Mouse (Mus musculus) c-Kit-positive CD71-positive TER-119-negative erythroid progenitor cells, embryonic 14.5 days (primary cell): ENCODE data around the gene Kcnj2.

Source experiments
- DNase-seq: peaks from one replicate; pipeline ENCODE4 v3.0.0-alpha.2; 2013; ENCODE audit warnings: low read depth

The Kcnj2 gene

DNA sequence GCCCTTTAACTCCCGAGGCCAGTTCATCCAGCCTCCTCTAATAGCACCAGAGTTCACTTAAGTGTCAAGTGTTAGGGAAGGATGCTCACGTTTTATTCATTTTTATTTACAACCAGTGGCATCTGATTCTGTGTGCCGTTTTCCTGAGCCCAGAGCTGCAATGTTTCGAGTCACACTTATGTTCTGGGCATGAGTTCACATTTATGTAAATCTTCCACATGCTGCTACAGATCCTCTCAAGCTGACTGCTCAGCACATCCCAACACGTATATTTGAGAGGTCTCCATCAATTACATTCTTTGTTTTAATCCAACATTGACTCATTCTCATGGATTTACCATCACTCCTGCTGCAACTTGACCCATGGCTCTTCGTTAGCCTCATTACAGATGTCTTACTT lies 25.2 kb downstream of the Kcnj2 start:
- no peak for DNase-seq

DNA sequence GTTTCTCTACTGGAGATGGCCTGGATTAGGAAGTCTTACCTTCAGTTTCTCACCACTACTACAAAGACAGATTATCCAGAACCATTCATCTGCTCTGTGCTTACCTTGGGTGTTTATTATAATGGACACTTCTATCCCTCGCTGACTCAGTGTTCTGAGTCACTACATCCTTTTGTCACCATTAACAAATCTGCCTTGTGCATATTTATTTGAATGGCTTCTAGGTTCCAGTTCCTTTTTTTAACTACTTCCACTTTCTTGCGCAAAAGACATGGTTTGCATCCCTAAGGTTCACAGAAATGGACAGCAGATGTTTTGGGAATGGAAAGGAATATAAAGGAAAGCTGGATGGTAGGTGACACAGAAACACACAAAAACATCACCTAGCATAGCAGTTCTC lies 27.0 kb downstream of the Kcnj2 start:
- DNase-seq: no peak

DNA sequence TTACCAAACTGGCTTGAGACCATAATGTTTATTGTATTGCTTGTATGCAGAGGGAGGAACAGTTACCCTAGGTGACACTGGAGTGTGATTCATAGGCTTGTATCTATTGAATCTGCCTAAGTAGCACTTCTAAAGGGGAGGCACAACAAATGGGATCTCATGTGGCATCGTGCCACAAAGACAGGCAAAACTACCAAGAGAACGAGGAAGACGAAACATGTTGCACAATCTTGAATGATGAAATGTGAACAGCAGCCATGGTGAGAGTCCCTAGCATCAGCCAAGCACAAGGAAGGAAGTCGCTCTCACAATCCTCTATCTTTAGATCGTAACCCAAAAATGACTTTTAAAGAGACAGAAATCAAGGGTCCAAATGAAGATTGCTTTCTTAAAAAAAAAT lies 30.6 kb downstream of the Kcnj2 start:
- DNase-seq: no peak

DNA sequence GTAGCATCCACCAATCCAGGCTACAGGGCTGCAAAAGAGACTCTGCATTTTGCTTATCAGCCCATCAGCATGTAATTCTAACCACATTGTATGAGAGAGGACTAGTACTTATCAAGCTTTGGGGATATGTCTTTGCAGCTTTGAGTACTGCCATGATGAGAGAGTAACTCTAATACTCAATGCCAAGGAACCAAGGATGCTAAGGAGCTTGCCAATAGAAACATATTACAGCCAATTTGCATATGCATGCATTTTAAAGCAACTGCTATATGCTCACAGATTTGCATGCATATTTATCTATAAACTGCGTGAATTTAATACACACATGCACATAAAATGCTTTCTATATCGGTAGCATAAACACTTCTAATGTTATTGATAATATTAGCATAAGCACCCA lies 34.2 kb downstream of the Kcnj2 start:
- DNase-seq: no peak

DNA sequence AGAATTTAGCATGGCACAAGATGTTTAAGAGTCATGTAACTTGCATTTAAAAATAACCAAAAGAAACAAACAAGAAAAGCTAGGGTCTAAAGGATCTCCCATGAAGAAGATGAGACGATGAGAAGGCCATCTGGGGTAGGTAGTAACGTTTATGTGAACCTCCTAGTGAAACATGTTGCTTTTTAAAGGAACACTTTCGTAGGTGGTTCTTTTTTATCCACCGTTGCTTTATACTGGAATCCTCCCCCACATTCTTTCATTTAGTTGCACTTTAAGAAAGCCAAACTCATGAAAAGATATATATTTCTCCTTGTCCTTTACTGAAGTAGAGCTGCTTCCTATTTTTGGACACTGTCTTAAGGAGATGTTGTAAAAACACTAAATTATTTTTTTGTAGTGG lies 34.7 kb downstream of the Kcnj2 start:
- DNase-seq: no peak

DNA sequence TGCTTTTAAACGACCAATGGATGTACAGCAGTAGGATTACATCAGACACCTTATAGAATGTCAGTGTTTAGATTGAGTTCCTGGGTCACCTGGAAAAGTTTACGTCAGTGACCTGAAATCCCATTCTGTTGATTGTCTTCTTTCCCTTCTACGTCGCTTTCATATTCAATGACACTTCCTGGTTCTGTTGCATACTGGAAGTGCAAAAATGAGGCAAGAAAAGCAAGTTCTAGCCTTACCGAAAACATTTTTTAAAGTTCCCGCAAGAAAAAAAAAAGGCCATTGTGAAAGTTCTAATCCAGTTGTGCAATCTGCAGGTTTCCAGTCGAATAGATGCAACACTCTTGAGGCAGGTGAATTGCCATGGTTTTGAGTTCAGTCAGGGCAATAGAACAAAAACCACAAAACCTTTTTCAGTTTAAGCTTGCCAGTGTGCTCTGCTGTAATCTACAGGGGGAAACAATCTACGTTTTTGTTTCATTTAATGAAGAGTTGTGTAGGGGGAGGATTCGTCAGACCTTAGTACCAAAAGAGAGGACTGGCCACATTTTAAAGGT lies 35.7 kb downstream of the Kcnj2 start:
- DNase-seq: no peak

DNA sequence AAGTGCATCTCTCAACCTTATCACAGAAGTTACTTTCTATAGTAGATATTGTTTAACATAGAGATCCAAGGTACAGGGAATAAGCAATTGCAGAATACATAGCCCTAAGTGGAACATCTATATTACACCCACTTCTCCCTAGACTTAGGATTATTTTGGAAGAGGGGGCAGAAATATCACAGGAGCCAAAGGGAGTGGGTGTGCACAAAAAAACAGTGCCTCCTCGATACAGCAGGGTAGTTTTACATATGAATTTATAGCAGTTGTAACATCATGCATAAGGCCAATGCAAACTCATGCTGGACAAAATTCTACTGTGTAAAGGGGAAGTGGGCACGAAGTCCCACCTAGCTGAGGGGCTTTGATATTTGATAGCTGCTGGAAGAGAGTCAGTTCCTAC lies 38.5 kb downstream of the Kcnj2 start:
- DNase-seq: no peak

DNA sequence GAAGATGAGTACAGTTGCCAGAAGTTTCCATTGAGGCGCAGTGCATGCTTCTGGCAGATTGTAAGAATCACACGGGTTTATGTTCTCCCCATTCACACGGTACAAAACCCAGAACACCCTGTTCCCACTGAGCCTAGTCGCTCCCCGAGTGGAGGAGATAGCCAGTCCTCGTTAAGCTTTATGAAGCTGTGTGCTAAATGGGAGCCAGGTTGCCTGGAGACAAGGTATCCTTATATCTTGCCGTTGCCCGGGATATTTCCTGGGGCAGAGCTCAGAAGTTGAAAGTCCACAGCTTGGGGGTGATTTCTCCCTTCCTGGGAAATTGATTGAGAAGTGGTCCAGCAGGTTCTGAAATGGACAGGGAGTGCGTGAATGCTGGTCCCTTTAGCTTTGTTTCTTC lies 42.2 kb downstream of the Kcnj2 start:
- no peak for DNase-seq

DNA sequence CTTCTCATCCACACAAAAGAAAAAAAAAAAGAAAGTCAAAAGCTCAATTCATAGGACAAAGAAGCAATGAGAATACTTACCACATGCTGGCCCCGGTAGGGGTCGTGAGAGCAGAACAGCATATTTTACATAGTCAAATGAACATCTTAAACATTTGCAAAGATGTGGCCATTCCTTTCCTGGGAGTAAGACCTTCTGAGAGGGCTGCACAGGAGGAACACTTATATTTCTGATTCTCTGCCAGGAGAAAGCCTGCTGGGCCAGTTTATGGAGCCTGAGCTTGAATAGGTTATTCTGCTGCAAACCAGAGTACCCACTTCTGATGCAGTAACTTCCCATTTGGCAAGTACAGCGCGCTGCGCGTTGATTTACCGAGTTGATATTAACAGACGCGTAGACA lies 55.5 kb downstream of the Kcnj2 start:
- no peak for DNase-seq

DNA sequence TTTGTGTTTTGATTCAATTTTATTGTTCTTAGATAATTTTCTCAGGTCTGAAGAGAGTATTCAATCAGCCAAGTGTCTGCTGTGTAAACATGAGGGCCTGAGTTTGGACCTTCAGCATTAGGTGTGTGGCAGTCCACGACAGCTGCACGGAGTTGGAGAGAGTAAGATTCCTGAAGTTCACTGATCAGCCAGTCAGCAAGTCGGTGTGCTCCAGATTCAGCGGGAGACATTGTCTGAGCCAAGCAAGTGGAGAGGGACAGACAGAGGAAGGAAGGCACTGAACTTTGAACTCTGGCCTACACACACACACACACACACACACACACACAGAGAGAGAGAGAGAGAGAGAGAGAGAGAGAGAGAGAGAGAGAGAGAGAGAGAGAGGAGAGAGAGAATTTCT lies 57.4 kb downstream of the Kcnj2 start:
- no peak for DNase-seq

DNA sequence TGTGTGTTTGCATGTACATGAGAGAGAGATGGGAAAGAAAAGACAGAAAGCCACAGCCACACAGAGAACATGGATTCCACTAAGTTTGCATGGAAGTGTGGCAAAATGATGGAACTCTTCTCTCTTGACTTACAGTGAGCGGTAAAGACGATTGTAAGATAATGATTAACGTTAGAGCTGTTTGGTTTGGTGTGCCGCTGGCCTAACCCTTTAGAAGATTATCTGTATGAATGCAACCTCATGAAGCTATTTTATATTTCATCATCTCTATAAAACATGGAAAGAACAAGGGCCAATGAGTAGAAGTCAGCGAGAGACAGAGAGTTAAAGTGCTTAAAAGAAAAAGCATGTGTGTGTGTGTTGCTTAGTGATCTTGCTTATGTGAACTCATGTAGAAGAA lies 60.0 kb downstream of the Kcnj2 start:
- no peak for DNase-seq
